Mouse (Mus musculus) lung, adult 2 months (tissue): ENCODE data around the gene Slc13a3. TPM values are rescaled to one million over a fixed set of nuclear protein-coding genes. Genes with fewer than 3 reads are reported as not detected.

Experiments used
- DNase-seq: peaks from one replicate; pipeline ENCODE4 v3.0.0; 2022
- H3K4me1 ChIP-seq: fragments of 200-500 bp; 2 replicates; pipeline ENCODE4 v1.6.1; 2011; ENCODE audit warnings: low read length; ENCODE audit not compliant: control insufficient read depth, insufficient read depth
- H3K4me3 ChIP-seq: fragments of 200-500 bp; replicated peaks from 2 replicates; pipeline ENCODE3; 2011; ENCODE audit warnings: low read depth, mild to moderate bottlenecking, control low read depth, low read length; ENCODE audit errors: extremely low read depth
- CTCF ChIP-seq: fragments of 200-500 bp; IDR thresholded peaks from 2 replicates; pipeline ENCODE4 v1.5.1; 2011; ENCODE audit warnings: mild to moderate bottlenecking, low read length, control low read depth; ENCODE audit not compliant: insufficient read depth
- POLR2A ChIP-seq: fragments of 200-500 bp; IDR thresholded peaks from 2 replicates; pipeline ENCODE4 v1.6.1; 2011; ENCODE audit warnings: low read depth, mild to moderate bottlenecking, control low read depth, low read length, borderline replicate concordance; ENCODE audit errors: extremely low read depth
- WGBS: fragments of 180-500 bp; shearing (Covaris S2); methylation state at CpG from one replicate; pipeline ENCODE4 v1.1.7; 2018; 5-methylcytosine and 5-hydroxymethylcytosine counted together
- polyA plus RNA-seq: library from polyadenylated mRNA; depleted of rRNA; stranded (reverse); fragments of >200 nt; gene quantifications from 2 replicates; pipeline ENCODE4 v1.2.3, GENCODE M21; 2012

Slc13a3 gene
- polyA plus RNA-seq, 1 experiment: 3.1 TPM

DNA sequence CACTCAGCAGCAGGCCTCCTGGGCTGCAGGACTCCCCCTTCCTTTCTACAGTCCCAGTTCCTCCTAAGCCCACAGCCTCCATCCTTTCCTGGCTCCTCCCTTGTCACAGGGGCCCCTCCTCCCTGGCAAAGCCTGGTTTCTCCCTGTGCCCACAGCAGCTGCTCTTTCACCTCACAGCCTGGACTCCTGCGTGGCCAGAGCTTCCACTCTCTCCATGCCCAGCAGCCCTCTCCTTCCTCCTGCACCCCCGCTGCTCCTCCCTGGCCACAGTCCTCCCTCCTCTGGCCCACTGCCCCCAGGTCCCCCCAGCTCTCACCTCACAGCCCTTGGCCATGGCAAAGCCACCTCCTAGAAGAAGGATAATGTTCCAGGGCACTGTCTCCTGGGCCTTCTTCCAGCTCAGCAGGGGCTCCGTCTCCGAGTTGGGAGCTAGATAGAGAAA is 53.3 kb downstream of the Slc13a3 start:
- WGBS: 73% methylated on average over 4 of the region's 4 CpGs
- no peak for TF ChIP-seq CTCF
- no peak for TF ChIP-seq POLR2A
- H3K4me1 ChIP-seq: no peaks in the 10 kb centered on the region
- no peak overlapping the region for H3K4me3 ChIP-seq
- no peak for DNase-seq

DNA sequence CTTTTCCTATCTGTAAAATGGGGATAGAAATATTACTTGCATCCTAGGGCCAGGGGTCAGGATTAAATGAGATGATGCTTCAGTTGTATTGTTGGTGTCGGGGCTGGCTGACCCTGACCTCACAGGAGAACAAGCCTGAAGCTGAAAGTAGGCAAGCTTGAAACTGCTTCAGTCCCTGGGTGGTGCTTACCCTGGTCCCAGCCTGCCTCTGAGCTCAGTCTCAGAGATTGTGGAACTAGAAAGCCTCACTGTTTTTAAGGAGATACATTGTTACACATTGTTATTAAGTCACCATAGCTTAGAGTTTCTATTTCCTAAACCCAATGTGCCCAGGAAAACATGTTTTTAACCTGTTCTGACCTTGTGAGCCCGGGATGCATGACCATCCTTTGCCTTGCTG is 54.5 kb downstream of the Slc13a3 start:
- Histone ChIP-seq H3K4me3 (no peak overlapping the region), H3K4me1 (no peaks in the 10 kb centered on the region)
- TF ChIP-seq POLR2A: no peak
- no peak for TF ChIP-seq CTCF
- DNase-seq: no peak
- 85% methylated on average over 2 of the region's 2 CpGs for WGBS

DNA sequence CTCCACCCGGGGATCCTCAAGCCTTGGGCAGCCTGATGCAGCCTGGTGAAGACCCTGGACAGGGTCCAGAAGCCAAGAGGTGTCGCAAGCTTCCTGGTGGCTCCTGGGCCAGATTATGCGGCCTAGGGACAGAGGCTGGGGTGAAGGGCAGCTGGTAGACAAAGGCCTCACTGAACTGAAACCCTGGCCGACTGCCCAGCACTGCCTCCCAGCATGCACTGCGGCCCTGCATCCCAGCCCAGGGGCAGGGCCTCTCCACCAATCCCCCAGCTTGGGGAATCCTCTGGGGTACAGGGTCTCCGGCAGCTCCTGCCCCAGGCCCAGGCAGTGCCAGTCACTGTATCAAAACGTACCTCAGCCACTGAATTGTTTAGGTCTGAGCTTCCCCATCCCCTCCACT is 55.7 kb downstream of the Slc13a3 start:
- no peak for DNase-seq
- H3K4me3 ChIP-seq: no peak overlapping the region
- no peaks in the 10 kb centered on the region for H3K4me1 ChIP-seq
- WGBS: 54% methylated on average over 7 of the region's 7 CpGs
- TF ChIP-seq POLR2A (no peak), CTCF (no peak)

DNA sequence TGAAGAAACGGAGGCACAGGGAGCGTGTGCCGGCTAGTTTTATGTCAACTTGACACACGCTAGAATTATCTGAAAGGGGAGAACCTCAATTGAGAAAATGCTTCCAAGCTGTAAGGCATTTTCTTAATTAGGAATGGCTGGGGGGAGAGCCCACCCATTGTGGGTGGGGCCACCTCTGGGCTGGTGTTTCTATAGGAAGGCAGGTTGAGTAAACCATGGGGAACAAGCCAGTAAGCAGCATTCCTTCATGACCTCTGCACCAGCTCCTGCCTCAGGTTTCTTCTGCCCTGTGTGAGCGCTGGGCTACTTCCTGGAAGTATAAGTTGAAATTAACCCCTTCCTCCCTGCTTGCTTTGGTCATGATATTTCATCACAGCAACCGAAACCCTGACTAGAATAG is 57.2 kb downstream of the Slc13a3 start:
- no peak for TF ChIP-seq POLR2A
- no peak for TF ChIP-seq CTCF
- no peak for DNase-seq
- Histone ChIP-seq H3K4me1 (no peaks in the 10 kb centered on the region), H3K4me3 (no peak overlapping the region)
- 72% methylated on average over 6 of the region's 6 CpGs for WGBS

DNA sequence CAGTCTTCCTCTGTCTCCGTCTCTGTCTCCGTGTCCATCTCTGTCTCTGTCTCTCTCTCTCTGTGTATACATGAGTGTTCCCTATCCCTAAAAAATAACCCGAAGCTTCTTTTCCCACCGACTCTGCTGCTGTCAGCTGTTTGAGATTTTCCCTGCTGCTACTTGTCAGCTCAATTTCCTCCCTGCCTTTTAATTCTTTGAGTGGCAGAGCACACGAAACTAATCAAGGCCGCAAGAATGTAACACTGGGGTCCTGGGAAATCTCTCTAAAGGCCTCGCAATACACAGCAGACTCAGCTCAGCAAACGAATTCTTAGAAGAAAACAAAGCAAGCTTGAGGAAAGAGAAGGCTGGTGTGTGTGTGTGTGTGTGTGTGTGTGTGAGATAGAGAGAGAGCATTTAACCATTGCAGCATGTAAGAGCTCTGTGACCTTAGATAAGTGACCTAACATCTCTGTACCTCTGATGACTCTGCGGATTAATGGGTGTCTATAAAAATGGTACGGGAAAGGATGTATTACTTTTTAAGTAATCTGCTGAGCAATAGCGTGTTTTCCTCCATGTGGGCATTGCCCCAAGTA is 57.8 kb downstream of the Slc13a3 start:
- TF ChIP-seq CTCF (no peak), POLR2A (no peak)
- 58% methylated on average over 11 of the region's 11 CpGs for WGBS
- Histone ChIP-seq H3K4me1 (no peaks in the 10 kb centered on the region), H3K4me3 (no peak overlapping the region)
- DNase-seq: no peak

DNA sequence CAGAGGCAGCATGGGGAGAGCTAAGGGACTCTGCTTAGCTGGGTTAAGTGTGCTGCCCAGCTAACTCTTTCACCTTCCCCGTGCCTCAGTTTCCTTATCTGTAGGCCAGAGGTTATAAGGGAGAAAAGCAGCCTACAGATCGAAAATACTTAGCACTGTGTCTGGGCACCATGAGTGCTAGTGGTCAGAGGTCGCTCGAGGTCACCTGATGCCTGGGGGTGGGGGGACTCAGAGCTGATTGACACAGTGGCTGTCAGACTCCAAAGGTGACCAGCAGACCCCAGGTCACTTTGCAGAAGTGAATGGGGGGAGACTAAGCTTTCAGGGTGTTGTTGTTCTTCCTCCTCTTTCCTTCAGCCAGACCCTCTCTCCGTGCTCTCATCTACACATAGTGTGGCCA is 58.7 kb downstream of the Slc13a3 start:
- H3K4me3 ChIP-seq: no peak overlapping the region
- H3K4me1 ChIP-seq: no peaks in the 10 kb centered on the region
- no peak for DNase-seq
- WGBS: 75% methylated on average over 5 of the region's 5 CpGs
- no peak for TF ChIP-seq POLR2A
- no peak for TF ChIP-seq CTCF

DNA sequence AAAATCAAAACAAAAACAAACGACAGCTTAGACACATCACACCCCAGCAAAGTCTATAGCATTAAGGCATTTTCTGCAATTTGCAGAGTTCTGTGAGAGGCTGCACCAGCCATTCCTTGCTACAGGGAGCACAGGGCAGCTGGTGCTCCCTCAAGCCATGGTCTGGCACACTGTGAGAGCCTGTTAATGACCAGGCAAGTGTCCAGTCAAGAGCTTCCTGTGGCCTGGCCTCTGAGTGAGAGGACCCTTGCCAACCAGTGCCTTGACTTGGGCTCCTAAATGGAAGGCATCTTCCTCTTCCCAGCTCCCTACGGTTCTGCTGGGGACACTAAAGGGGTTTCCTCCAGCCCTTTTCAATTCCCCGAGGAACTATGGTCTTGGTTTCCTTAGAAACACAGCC is 59.1 kb downstream of the Slc13a3 start:
- Histone ChIP-seq H3K4me3 (no peak overlapping the region), H3K4me1 (no peaks in the 10 kb centered on the region)
- no peak for DNase-seq
- TF ChIP-seq CTCF (no peak), POLR2A (no peak)
- 60% methylated on average over 3 of the region's 3 CpGs for WGBS

DNA sequence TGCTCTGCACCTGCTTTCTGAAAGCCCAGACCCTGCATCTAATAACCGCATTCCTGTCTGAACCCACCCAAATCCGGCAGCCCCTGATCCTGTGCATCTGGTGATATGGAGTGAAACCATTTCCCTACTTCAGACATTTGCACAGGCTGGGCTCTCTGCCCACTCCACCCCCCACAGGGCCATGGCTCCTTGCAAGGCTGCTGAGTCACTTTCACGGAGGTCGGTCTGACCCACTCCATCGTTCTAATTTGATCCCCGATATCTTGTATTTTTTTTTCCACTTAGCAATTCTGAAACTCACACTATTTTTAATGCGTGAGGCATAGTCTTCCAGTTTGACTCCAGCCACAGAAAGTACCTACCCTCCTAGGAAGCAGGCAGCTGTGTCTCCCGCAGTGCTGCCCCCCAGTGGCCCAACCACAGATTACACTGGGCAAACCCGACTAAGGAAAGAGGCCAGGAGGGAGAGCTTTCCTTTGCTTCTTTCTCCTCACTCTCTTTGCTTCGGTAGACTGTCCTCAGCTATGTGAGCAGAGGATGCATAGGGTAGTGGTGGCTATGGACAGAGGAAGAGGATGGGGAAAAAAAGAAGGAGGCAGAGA is 65.2 kb downstream of the Slc13a3 start:
- 32% methylated on average over 10 of the region's 10 CpGs for WGBS
- peak; percentile 76 for DNase-seq
- H3K4me3 ChIP-seq: no peak overlapping the region
- no peaks in the 10 kb centered on the region for H3K4me1 ChIP-seq
- TF ChIP-seq POLR2A (no peak), CTCF (peak; percentile 77)

DNA sequence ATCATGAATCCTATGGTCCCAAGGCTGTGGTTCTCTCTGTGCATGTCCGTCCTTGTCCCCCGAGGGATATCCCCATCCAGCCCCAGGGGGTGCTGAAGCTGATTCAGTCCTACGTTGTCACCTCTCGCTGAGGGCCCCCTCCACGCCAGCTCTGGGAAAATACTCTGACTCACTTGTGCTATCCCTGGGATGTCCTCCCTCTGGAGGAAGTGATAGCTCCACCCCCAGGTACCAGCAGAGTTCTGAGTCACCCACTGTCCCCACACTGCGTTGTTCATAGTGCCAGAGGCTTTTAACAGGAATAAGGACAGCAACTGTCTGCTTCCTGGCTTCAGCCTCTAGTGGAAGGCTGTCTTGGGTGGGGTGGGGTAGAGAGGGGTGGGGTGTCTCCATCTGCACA is 67.7 kb downstream of the Slc13a3 start:
- TF ChIP-seq CTCF: no peak
- no peak for TF ChIP-seq POLR2A
- H3K4me3 ChIP-seq: no peak overlapping the region
- 14% methylated on average over 6 of the region's 6 CpGs for WGBS
- no peaks in the 10 kb centered on the region for H3K4me1 ChIP-seq
- no peak for DNase-seq

DNA sequence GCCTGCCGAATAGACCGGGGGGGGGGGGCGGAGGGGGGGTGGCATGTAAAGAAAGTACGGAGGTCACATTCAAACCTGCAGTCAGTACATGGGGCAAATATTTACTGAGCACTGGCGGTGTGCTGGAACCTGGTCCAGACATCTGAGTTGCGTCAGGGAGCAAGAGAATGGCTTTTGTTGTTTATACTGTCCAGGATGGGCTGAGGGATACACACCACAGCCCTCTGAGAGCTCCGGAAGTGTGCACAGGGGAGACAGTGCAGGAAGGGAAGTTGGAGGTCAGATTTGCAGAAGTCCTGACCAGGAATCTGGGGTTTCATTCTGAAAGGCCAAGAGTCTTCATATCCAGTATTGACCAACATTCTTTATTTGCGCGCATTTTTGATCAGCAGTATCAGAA is 68.1 kb downstream of the Slc13a3 start:
- 19% methylated on average over 9 of the region's 9 CpGs for WGBS
- TF ChIP-seq POLR2A (no peak), CTCF (no peak)
- DNase-seq: no peak
- Histone ChIP-seq H3K4me3 (no peak overlapping the region), H3K4me1 (no peaks in the 10 kb centered on the region)
